Mouse (Mus musculus): ENCODE results near the gene A630001G21Rik. TPM values are rescaled to one million over a fixed set of nuclear protein-coding genes. Genes with fewer than 3 reads are reported as not detected.

A630001G21Rik gene
- polyA plus RNA-seq (2021; fragmentation: Nextera tagmentation): 0.20 and 0.44 TPM in 2 replicates
- long read RNA-seq, experiment 1: 0 reads
- long read RNA-seq, experiment 2, partial matches to known transcripts: 0 of 1 reads
- long read RNA-seq, experiment 2, other reads (novel, unspliced or antisense): 1 of 1 reads

DNA sequence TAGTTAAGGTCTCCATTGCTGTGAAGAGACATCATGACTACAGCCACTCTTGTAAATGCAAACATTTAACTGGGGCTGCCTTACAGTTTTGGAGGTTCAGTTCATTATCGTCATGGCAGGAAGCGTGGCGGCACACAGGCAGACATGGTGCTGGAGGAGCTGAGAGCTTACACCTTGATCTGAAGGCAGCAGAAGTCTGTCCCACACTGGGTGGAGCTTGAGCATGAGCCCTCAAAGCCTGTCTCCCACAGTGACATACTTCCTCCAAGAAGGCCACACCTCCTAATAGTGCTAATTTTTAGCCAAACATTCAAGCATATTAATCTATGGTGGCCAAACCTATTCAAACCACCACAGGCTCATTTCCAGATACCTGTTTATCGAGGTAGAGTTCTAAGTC lies at the start of gene A630001G21Rik:
TSS of gene A630001G21Rik (minus strand) at position 208 of the 400 bp plus-strand sequence.

DNA sequence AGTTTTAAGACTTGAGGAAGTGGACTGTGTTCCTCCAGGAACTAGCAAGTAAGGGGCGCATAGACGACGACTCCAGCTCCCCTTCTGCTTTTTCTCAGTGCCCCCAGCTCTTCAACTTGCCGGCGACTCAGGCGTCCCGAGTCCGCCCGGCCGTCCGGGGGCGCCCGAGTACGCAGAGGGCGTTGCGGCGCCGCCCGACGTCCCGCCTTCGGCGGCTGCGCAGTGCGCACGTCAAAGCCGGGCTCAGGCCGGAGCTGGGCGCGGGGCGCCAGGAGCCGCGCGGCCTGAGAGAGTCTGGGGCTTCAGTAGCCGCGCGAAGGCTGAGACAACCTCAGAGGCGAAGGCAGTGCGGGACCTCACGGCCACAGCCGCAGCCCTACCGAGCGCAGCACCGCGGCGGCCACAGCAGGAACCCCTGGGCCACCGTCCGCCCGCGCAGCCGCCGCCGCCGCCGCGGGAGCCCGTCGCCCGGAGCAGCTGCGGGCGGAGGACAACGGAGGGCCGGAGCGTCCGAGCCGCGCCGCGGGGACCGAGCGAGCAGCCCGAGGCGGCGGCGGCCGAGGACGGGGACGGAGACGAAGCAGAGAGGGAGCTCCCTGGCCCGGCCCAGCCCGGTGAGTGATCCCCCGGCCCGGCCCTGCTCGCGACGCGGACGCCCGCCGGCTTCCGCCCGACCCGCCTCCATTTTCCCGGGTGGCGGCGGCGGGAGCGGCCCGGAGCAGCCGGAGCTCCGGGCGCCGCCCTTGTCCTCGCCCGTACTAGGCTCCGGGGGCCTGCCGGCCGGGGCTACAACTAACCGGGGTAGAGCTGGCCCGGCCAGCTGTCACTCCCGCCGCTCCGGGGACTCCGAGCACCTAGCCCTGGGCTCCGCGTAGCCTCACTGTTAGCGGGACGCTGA lies 15.0 kb upstream of the A630001G21Rik start, which contains the start of gene Cab39:
TSS of gene Cab39 (plus strand) at position 234 of the 898 bp plus-strand sequence.

Small RNA genes within 50 kb of the gene (microRNA-seq; reads per million reads assigned to microRNA genes)
- gene Gm25472 (not detected), gene Mir8096 (not detected)

Other genes starting within 250 kb of the A630001G21Rik start
- gene G530012D18Rik, start 203.0 kb downstream of the A630001G21Rik start, polyA plus RNA-seq (2021; fragmentation: Nextera tagmentation): not detected in 2 replicates
- 0.59 and 0.75 TPM in 2 replicates for gene Sp110, start 179.8 kb downstream of the A630001G21Rik start, polyA plus RNA-seq (2021; fragmentation: Nextera tagmentation)
- 0.63 and 0.72 TPM in 2 replicates for gene Sp140, start 178.3 kb downstream of the A630001G21Rik start, polyA plus RNA-seq (2021; fragmentation: Nextera tagmentation)
- 1.9 and 2.5 TPM in 2 replicates for gene Sp100, start 128.7 kb downstream of the A630001G21Rik start, polyA plus RNA-seq (2021; fragmentation: Nextera tagmentation)
- gene Cab39, start 14.8 kb upstream of the A630001G21Rik start, polyA plus RNA-seq (2021; fragmentation: Nextera tagmentation): 16.5 and 16.9 TPM in 2 replicates
- gene Itm2c, start 115.6 kb upstream of the A630001G21Rik start, polyA plus RNA-seq (2021; fragmentation: Nextera tagmentation): 590 and 674 TPM in 2 replicates
- 4.4 and 5.0 TPM in 2 replicates for gene 4933407L21Rik, start 149.8 kb upstream of the A630001G21Rik start, polyA plus RNA-seq (2021; fragmentation: Nextera tagmentation)
- 0.05 and 0.10 TPM in 2 replicates for gene Gpr55, start 182.4 kb upstream of the A630001G21Rik start, polyA plus RNA-seq (2021; fragmentation: Nextera tagmentation)
- gene Spata3, start 238.2 kb upstream of the A630001G21Rik start, polyA plus RNA-seq (2021; fragmentation: Nextera tagmentation): 1.9 and 2.6 TPM in 2 replicates